Mouse (Mus musculus) WW6 (cell line): ENCODE measurements around the gene Ucn2.

Source experiments
- DNase-seq: peaks from one replicate; pipeline ENCODE4 v3.0.0-alpha.2; 2013; ENCODE audit warnings: low read depth, low spot score

The Ucn2 gene

DNA sequence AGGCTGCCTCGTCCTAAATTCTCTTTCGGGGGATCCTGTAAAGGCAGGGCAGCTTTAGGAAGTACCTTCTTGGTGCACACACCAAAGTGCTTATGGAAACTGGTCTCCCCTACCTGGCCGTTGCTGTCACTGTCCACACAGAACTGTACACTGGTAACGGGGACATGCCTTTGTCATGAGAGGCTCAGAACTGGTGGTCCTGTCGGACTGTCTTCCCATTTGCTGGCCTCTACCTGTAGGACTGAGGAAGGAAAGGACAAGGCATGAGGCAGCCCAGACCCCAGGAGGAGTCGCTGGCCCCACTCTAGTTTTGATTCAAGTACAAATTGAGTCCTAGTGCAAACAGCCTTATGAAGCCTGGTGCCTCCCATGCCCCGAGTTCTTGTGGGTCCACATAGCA lies 45.2 kb downstream of the Ucn2 start:
- no peak for DNase-seq

DNA sequence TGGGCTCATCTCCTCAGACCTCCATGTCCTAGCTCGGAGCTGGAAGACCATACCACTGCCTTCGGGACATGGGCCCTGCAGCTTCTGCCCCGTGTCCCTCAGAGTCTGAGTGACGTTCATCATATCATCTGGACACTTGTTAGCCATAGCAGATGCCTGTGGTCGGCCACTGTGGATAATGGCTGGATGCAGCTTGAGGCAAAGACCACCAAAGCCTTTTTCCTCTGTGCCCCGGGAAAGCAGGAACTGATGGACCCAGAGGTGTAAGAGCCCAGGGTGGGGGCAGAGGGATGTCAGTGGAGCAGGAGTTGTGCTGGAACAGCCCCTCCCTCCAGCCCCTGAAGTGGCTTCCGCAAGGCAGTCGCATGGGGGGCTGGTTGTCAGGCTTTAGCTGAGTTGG lies 45.9 kb downstream of the Ucn2 start:
- no peak for DNase-seq

DNA sequence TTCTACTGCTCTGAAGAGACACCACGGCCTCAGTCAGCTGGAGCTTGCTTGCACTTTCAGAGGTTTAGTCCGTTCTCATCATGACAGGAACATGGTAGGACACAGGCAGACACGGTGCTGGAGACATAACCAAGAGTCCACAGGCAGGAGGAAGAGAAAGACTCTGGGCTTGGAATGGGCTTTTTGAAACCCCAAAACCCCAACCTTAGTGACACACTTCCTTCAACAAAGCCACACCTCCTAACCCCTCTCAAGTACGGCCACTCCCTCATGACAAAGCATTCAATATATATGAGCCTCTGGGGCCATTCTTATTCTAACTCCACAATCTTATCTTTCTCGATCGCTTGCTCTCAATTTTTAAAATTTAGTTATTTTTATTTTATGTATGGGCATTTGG lies 46.6 kb downstream of the Ucn2 start:
- no peak for DNase-seq
